Mouse (Mus musculus) heart, adult 8-10 months (tissue): ENCODE results near the gene Pde4d. TPM values are rescaled to one million over a fixed set of nuclear protein-coding genes. Genes with fewer than 3 reads are reported as not detected.

Experiments
- DNase-seq: peaks from one replicate; pipeline ENCODE4 v3.0.0; 2022; ENCODE audit warnings: low spot score
- total RNA-seq, 4 experiments: library from RNA; stranded (reverse); gene quantifications; 2 replicates each; pipeline ENCODE4 v1.2.4; 2022

Pde4d gene
- total RNA-seq, 4 experiments from 2014 or later: 35.5 to 45.7 (median 42.5) TPM

DNA sequence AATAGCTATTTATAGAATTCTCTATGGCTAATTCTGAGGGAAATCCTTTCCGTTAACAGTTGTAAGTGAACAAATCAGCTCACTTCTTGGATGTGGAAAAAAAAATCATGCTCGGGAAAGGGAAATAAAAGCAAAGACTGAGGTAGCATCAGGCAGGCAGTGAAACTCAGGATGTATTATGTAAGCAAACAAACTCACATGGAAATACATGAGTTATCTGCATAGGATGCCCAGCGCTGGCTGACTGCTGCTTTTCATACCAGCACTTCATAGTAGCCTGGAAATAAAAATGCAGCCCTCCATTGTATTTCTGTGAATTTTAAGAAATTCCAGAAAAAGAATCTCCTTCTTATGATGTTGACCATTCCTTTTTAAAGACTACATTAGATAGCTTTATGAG, 1237.2 kb downstream of the Pde4d start:
- DNase-seq: no peak

GRCm38 (mm10) chr13:109688195-109688594, 1238.4 kb downstream of the Pde4d start:
- no peak for DNase-seq

DNA sequence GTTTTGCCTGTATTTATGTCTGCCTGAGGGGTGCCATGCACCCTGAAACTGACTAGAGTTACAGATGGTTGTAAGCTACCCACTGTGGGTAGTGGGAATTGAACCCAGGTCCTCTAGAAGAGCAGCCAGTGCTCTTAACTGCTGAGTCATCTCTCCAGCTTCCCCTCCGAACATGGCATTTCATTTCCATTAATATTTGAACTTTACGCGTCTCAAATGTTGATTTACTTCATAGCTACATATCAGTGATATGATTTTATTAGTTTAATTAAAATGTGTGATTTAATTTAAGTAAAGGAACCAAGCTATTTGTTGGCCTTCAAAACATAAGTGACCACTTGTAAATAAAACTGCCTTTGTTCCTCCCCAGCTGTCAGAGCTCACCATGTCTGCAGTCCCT, 1239.4 kb downstream of the Pde4d start:
- no peak for DNase-seq

- DNase-seq: no peak
Measured at GRCm38 (mm10) chr13:109690558-109690957, 1240.8 kb downstream of the Pde4d start.

DNA sequence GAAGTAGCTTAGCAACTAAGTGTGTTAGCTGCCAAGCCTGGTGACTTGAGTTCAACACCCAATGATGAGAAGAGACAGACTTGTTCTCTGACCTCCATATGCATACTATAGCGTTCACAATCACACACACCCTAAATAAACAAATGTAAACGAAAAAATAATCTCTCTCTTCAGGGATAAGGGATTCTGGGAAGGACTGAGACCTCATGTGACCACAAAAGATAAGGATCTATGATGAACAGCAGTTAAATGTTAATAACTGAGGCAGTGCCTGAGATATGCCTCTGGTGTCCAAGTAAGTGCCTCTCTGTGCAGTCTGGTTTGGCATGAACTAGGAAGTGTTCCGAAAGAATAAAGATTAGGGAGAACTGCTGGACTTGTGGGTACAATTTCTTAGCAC, 1243.1 kb downstream of the Pde4d start:
- no peak for DNase-seq

- no peak for DNase-seq
Measured at GRCm38 (mm10) chr13:109693769-109694168, 1244.0 kb downstream of the Pde4d start.

DNA sequence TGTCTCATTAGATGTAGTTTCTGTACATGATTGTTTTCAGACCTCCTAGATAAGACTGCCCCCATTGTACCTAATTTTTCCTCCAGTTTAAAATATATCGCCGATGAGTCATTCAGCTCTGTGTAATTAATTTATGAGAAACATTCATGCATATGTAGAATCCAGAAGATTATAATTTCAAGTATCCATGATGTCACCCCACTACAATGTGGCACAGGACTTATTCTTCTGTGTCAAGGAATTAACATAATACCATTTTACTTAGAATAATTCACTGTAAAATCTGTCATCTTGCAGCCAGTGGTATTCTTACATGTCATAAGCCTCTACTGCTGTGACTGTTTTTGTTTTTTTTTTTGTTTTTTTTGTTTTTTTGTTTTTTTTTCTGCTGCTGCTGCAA, 1244.5 kb downstream of the Pde4d start:
- no peak for DNase-seq

GRCm38 (mm10) chr13:109695098-109695497, 1245.3 kb downstream of the Pde4d start:
- no peak for DNase-seq

DNA sequence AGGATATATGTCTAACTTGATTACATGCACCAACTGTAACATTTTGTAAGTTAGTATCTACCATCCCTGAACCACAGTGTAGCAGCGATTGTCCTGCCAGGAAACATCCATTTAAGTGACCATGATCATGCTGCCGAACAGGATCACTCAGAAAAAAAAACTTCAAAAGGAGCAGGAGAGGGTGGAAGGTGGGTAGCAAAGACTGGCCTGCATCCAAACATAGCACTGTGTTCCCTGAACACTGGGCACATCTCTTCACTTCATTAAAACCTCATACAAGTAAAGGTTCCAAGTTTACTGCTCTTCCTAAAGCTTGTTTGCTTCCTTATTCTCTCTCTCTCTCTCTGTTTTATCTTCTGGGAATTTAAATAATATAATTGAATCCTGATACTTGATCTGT, 1256.4 kb downstream of the Pde4d start:
- no peak for DNase-seq

DNA sequence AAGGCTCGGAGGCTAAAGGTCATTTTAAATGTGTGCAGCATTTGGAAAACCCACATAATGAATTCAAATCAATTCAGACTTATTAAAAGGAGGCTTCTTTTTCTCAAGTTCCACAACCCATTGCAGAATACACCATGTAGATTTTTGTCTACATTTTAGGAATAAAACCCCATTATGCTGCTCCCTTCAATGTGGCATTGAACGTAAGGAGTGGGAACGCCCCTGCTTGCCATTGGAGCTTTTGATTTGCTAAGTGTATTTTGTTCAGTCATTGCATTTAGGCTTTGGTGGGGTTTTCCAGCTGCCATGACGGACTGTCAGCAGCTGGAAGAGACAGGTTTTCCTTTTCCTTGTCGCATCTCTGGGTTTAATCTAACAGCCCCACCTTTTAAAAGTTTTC, 1256.8 kb downstream of the Pde4d start:
- DNase-seq: no peak

DNA sequence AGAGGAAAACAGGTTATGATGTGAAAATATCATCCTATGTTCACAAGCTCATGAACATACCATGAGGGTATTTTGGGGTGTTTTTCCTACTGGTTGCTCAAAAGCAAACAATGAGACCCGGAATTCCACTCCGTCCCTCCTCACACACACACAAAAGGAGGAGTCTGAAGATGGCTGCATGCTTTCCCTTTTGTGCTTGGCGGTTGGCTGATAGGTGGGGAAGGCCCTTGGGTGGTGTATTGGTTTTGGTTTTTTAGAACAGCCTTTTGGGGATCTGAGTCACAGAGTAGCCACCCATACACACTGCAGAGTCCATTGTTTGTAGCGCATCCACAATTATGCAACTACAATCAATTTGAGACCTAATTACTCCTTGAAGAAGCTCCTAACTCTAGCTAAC, 1257.4 kb downstream of the Pde4d start:
- DNase-seq: no peak

DNA sequence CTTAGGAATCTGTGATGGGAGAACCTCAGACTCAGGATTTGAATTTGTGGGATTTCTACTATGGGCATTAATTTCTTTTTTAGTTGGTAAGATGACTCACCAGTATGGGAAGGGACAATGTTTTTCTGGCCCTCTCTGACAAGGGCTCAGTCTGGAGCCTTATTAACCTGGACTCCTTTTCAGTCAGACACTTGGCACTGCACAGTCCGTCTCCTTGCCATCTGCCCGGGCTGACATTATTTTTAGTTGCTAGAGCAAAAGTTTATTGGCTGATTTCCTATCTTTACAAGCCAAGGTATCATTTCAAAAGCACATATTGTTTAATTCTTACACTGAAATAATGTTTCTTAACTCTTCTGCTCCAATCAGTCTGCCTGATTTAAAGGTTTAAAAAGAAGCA, 1258.6 kb downstream of the Pde4d start:
- no peak for DNase-seq

- no peak for DNase-seq
Measured at GRCm38 (mm10) chr13:109714581-109714980, 1264.8 kb downstream of the Pde4d start.

DNA sequence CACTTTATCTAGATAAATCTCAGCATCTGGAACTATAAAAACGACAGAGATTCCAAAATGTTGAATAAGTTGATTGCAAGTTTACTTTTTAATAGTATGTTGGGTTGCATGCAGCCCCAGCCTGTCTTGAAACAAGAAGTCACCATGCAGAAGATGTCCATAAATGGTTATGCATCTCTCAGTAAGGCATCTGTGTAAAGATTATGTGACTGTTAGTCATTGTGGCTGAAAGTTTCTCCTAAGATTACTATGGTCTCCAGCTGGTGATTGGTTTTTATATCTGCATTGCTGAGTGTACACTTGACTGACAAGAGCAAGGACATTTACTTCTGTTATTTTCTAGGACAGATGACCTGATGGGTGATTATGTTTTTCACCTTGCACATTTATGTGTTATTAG, 1265.6 kb downstream of the Pde4d start:
- no peak for DNase-seq

- DNase-seq: no peak
Measured at GRCm38 (mm10) chr13:109720127-109720713, 1270.5 kb downstream of the Pde4d start.

DNA sequence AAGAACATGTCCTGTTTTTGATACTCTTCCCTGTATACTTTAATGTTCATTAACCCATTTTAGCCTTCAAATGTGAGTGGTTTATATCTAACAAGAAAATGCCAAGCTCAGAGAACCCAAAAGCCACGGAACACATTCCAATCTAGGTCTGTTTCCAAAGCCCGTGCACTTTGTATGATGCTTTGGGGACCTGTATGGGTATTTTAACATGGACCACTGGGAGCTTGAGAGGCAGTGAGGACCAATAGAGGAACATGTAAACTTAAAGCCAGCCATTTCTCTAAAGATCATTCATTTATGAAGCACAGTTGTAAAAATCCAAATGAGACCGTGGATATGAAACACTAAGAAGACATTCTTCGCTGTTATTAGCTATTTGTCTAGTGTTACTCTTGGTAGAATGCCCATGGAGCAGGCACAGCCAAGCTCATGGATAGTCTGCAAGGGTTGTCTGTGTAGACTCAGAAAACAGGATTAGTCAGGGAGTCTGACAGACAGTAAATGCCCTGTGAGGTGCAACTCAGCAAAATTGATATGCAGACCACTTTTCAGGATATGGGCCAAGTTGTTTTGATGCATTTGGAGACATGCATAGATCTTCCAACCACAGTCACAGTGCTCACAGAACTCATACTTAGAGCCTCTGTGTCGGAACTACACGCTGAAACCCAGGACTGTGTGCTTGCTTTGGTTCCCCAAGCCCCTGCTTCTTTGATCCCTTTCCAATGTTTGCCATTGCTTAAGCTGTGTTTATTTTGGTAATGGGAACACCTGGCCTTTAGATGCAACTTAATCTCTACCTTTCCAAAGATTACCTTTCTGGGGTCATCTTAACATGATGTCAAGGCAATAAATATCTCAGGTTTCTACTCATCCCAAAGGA, 1272.7 kb downstream of the Pde4d start:
- no peak for DNase-seq

DNA sequence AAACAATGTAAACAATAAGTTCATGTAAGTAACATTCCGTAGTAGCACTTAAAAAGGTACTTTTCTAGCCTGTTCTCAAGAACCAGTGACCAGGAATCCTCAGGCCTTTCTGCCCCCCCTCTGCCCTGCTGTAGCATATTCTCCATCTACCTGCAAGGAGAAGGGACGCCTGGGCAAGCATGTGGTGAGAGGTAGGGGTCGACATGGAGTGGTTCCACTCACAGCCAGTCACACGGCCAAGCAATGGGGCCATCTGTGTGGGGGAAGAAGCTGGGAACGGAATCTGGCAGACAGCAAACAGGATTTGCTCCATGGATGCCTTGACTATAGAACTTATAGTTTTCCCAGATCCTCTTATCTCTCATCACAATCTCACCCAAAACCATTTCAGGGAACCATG, 1277.6 kb downstream of the Pde4d start:
- DNase-seq: no peak

DNA sequence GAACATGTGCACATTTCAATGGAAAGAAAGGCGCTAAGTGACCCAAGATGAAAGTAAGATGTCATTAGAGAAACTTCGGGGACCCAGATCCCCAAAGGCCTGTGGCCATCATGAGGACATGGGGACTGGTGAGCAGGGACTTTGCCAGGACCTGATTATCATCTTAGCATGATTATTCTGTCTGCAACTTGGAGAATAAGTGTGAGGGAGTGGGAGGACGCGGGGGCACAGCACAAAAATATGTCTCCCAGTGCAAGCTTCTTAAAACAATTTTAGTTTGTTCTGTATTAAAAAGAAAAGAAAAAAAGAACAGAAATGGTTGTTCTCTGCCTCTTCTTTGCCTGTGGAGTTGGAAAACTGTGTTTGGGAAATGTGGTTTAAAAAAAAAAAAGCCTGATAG, 1279.9 kb downstream of the Pde4d start:
- no peak for DNase-seq

DNA sequence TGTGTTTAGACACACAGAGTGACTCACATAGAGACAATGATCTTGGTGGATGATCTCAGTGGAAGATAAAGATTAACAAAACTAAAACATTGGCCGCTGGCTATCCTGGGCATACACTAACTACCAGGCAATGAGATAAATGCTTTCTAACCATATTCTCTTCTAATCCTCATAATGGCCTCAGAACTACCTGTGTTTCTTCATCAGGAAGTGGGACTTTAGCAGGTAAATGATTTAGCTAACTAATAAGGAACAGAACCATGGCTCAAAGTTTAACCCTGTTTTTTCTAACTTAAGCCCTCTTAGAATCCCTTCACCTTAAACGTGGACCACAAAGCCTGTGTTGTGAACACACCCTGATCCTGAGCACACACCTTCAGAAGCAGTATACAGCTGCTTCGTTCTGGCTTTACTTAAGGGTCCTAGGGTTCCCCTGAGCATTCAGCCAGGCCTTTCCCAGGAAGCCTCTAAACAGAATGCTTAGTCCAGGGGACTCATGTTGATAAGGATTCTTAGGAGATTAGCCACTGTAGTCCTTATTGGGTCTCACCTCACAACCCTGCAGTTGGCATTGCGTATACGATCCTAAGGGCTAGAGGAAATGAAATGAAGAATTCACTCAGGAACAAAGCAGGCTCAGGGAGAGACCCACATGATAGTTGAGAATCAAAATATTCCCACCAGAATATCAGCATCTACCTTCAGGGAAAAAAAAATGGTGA, 1283.1 kb downstream of the Pde4d start:
- DNase-seq: no peak

- peak; percentile 35 for DNase-seq
Measured at GRCm38 (mm10) chr13:109736290-109737078, 1286.7 kb downstream of the Pde4d start.

- no peak for DNase-seq
Measured at GRCm38 (mm10) chr13:109746492-109746891, 1296.7 kb downstream of the Pde4d start.
